Mouse (Mus musculus) gastrocnemius, postnatal 25 days (tissue): ENCODE measurements at regions not wholly inside any gene's neighbourhood (a gene's known extent, or its start where the extent isn't known, plus 50 kb on each side); places are given as distances from the start of the nearest gene placed in this dataset.

ENCODE experiments used
- DNase-seq: peaks from one replicate; pipeline ENCODE4 v3.0.0; 2022

DNA sequence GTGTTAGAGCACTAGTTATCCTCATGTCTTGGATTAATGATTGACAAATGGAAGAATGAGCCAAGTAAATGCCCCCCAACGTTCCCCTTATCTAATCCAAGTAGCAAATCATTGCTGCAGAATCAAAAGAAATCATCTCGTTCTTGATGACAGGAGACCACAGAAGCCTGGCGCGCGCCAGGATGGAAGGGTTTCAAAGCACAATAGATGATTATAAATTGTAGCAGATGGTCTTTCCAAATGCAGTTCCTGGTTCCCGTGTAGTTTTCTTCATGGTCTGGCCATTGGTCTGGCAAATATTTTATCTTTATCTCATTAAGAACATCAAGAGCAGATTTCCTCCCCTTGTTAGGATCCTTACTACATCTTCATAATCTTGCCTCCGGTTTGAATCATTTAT, 721.8 kb upstream of the Auts2 start:
- no peak for DNase-seq

DNA sequence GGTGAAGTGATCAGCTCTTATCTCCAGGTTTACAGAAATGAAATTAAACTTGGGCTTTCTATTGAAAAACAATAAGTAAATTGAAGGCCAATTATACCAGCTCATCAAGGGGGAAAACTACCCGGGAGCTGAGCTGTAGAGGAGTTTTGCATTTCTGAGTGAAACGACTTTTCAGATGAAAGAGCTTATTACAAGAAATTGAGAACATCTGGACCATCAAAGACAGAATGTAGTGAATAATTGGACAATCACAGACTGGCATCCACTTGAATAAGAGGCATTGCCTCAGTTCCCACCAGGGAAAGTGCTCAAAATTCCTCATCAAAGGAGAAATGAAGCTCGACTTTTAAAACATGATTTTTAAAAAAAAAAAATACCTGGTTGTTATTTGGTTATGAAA, 675.7 kb upstream of the Auts2 start:
- DNase-seq: no peak

DNA sequence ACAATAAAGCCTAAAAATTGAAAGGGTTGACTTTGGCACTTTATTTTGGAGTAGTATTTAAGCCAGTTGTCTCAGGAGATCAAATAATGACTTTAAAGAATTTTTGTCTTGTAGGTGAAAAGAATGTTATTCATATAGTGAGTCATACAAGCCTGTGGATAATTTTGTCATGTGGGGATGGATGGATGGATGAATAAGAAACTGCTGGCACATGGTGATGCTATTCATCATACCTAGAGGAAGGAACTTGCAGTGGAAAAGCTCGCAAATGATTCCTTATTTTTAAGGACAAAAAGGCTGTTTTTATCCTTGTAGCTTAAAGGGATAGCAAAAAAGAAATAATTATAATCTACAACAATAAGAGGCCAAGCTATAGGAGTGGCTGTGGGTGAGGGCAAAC, 655.4 kb upstream of the Auts2 start:
- DNase-seq: no peak

DNA sequence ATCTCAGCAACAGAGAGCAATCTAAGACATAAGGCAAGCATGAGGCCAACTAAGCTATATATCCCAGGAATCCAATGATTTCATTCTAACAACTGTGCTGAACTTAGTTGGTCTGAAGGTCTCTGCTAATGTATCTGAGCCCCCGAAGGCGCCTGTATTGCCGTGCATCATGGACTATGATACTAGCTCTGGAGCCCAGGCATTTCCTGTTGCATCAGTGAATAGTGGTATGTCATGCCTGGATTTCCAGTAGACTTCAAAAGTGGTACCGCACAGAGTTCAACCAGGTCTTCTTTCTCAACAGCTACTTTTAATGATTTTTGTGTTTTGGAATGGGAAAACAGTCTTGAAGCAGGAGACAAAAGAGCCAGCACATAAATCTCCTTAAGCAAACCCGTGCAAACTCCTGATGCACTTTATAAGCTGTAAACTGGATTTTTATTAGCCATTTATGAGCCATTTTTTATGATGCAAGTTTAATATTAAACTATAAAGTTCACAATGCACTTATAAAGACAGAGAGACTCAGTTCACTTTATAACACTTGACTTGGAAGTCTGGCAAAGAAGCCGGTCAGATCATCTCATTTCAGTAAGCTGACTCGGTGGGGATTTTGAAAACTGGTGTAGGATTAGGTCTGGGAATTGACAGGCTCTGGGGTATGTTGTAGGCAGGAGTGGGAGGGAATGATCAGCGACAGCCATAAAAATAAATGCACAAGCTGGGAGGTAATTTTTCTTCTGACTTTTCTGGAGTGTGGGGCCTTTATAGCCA, 646.8 kb upstream of the Auts2 start:
- DNase-seq: no peak

DNA sequence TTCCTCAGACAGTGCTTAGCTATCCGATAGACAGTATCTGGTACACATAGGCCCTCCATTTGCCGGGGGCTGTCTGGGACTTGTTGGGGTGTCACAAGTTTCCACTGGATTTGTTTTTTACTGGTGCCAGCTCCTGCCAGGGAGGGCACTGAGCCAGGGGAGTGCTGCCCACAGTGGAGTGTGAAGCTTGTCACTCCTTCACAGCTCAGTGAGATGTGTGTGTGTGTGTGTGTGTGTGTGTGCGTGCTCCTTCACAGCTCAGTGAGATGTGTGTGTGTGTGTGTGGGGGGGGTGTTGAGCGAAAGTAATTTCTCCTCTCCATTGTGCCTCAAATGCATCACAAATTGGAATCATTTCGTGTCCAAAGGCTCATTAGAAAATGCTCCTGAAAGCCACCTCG, 632.5 kb upstream of the Auts2 start:
- DNase-seq: no peak

DNA sequence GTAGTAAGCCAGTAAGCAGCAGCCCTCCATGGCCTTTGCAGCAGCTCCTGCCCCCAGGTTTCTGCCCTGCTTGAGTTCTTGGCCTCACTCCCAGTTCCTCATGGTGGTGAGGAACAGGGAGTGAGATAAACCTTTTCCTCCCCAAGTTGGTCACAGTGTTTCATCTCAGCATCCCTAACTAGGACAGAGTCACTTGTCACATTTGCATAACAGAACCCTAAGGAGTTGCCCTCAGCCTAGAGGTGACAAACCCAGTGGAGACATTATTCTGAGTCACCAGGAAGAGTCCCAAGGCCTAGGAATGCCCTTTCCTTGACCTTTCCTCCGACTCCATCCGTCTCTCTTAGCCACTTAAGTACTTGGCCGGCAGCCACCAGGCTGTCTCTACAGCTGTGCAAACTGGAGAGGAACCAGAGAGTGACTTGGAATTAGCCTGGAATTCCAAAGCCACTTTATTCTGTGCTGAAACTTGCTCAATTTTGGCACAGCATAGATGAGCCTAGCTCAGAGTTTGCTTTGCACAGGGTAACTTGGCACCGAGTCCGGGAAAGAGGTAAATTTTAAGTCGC, 630.1 kb upstream of the Auts2 start:
- peak; percentile 79 for DNase-seq

DNA sequence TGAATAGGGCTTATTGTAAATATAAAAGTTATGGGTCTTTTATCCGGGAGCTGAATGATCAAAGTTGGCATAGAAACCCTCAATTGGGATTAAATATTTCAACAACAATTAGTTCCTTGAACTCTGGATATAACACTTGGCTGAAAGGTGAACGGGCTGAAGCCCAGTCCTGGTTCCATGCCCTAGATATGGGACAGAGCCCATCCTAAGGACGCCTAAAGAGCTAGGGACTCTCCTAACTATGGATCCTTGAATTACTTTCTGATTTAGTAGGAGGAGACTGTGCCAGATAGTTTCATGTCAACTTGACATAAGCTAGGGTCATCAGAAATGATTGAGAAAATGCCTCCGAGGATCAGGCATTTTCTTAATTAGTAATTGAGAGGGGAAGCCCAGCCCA, 629.5 kb upstream of the Auts2 start:
- DNase-seq: no peak

DNA sequence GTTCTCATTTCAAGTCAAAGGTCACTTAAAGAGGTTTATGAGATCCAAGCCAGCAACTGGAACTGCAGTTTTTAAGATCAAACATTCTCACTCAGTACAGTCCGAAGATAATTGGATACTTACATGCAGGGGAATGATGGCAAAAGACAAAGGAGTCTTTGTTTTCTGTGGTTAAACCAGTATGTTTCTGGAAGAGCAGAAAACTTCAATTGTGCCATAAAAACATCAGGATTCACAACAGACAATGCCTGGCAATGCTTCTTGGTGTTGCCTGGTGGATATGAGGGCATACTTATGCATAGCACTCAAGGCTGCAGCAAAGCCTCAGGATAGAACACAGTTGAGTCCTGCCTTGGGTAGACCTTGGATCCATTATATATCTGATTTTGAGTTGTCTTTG, 628.1 kb upstream of the Auts2 start:
- no peak for DNase-seq

DNA sequence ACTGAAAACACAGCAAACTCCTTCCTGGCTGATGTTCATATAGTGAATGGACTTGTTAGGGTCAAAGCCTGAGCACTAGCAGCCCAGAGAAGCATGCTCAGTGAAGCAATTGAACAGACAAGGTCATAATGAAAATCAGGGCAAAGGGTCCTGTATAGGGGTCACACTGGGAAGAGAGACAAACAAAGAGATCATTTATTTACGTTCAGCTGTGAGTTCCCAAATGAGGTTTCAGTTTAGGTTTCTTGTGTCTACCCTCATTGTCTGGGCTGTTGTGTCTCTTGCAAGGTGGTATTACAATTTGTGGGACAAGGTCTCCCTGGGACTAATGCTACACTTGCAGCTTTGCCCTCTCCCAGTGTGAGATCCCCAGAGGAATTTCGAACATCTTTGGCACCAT, 624.4 kb upstream of the Auts2 start:
- DNase-seq: no peak

DNA sequence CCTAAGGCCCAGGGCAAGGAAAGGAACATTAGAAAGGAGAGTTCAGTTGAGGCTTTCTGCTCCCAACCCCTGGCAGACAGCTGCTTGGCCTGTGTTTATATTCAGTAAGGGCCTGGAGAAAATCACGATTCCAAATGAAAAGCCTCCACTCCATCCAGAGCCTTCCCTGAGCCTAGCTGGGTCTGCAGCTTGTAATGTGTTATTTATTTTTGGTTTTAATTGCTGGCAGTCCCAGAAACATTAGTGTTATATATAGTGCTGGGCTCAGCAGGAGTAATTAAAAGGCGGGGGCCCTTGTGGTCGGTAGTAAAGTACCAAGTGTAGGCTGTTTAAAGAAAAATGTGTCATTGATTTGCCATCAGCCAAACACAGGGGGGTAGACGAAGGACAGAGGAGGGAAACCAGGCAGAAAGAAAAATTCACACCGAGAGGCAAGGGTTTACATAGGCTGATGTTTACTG, 623.9 kb upstream of the Auts2 start:
- DNase-seq: no peak

DNA sequence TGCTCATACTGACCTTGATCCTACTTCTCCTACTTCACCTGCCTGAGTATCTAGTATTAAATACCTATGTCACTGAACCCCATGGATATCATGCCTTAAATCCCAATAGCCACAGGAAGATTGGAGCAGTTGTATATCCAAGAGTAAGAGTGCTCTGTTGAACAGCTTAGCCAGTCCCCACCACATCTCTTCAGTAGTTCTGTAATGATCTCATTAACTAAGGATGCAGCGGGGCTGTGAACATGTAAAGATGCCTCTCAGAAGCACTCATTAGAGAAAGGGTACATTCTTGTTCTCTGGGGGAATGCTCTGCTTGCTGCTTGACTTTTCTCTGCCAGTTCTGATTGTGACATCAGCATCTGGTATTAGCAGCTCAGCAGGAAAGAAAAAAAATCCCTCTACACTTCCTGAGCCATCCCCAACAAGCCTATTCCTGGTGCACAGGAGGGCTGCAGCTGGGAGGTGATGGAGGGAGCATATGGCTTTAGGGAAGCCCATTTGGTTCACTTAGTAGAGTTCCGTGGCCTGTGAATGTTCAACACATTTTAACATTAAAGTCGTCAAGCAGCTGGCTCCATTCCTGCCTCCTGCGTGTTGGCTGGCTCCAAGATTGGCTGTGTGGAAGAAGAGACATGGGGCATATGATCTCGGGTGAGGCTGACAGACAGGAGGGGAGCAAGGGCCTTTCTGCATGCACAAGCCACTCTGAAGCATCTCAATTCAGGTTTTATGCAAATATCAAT, 613.1 kb upstream of the Auts2 start:
- no peak for DNase-seq

DNA sequence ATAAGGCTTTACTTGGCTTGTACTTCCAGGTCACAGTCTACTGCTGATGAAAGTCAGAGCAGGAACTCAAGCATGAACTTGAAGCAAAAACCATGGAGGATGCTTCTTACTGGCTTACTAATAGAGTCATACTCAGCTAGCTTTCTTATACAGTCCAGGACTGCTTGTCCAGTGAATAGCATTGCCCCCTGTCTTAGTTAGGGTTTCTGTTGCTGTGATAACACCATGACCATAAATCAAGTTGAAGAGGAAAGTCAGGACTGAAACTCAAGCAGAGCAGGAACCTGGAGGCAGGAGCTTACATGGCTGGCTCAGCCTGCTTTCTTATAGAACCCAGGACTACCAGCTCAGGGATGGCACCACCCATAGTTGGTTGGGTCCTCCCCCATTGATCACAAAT, 602.9 kb upstream of the Auts2 start:
- no peak for DNase-seq

DNA sequence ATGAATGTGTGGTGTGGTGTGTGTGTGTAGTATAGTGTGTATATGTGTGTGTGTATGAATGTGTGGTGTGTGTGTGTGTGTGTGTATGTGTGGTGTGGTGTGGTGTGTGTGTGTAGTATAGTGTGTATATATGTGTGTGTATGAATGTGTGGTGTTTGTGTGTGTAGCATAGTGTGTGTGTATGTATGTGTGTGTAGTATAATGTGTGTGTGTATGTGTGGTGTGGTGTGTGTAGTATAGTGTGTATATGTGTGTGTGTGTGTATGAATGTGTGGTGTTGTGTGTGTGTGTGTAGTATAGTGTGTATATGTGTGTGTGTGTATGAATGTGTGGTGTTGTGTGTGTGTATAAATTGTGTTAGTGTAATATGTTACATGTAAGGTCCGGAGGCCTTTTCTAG, 600.5 kb upstream of the Auts2 start:
- DNase-seq: no peak

DNA sequence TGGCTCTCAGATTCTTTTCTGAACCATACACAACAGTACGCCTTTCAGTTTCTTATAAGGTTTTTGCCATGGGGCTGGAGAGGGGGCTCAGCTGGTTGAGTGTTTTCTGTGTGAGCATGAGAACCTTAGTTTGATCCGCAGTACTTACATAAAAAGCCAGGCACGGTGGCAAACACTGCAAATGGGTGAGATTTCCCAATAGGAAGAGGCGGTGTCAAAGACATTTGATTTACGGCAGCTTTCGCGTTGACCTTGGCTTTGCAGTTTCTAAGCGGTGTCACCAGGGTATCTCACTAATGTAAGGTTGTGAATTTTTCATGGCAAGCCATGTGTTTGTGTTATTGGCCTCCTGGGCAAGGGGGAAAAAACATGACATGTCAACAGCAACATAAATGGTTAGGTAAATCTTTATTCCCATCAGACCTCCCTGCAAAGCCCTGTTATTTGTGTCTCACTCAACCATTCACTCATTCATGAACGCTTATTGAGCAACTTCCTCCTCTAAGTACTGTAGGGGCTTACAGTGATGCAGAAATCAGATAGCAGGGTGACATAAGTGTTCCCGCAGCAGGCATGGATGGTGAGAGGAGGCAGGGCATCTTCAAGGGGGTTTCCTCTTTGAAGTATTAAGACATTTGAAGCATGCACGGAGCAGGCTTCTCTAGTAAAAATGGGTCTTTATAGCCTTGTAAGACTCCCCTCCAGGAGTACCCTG, 599.4 kb upstream of the Auts2 start:
- DNase-seq: no peak

DNA sequence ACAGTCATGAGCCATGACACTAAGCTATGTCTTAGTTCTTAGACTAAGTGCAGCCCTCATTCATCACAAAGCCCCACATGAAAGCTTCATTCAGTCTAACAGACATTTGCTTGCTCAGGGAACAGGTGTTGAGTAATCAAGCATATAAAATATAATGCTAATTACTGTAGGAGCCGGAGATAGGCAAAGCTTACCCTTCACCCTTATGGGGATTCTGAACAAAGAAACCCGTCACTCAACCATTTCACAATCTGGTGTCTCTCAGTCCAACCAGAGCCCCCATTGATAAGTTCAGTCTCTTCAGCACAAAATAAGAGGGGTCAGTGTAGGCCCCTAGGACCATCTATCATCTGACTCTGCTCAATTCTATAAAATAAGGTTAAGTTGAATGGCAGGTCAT, 587.9 kb upstream of the Auts2 start:
- no peak for DNase-seq

DNA sequence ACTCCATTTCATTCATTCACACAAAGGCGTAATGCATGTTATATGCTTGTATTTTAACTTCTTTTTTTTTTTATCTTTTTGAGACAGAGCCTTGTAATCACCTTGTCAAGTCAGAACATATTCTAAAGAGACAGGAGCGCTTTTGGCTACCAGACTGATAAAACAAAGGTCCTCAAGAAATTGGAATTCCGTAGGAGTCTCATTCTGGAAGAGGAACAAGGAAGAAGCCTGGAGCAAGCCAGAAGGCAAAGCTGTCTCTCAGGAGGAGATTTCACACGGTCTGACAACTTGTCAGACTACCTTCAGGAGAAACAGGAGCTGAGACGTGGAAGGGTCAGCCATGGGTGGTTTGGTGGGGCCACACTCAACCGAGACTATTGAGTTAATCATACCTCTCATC, 587.2 kb upstream of the Auts2 start:
- no peak for DNase-seq

DNA sequence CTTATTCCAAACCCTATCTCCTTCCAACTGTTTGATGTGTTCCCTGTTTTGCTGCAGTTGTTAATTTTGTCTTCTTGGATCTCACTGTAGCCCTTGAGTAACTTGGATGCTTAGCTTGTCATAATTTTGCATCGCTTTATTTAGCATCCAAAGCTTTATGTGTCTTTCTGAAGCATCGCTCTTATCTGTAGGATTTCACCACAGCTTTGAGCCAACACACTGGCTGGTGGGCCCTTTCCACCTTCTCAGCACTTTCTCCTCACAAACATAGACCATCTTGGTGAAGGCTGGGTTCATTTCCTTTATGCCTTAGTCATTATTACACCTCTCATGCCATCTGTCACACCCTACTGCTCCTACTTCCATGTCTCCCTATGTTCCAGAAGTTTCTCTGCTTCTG, 581.1 kb upstream of the Auts2 start:
- no peak for DNase-seq

DNA sequence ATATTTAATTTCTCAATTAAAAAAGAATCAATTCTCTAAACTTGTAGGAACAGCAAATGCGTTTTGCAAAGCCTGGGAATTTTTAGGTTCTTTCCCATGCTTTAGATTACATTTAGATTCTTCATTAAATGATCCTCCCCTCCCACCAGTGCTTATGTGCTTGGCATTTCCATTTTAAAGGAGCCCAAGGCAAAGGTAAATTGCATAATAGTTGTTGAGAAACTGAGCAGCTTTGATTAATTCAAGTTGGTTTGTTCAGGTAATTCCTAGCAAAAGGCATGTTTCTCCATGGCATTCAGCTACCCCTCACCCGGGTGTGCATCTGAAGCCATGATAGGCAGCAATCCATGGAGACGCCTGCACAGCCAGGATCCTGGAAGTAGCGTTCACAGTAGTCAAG, 570.8 kb upstream of the Auts2 start:
- no peak for DNase-seq

DNA sequence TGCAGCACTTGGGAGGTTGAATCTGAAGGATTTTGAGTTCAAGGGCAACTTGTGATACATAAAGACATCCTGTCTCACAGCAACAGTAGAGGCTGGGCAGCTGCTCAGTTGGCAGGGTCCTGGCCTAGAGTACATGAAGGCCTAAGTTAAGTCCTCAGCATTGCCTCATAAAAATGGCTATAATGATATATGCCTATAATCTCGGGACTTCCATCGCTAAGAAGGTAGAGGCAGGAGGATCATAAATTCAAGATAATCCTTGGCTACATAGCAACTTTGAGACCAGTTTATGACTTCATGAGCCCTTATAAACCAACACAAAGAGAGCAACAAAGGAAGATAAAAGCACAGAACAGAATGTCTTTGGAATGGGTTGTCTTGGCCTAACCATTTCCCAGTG, 570.0 kb upstream of the Auts2 start:
- DNase-seq: no peak

DNA sequence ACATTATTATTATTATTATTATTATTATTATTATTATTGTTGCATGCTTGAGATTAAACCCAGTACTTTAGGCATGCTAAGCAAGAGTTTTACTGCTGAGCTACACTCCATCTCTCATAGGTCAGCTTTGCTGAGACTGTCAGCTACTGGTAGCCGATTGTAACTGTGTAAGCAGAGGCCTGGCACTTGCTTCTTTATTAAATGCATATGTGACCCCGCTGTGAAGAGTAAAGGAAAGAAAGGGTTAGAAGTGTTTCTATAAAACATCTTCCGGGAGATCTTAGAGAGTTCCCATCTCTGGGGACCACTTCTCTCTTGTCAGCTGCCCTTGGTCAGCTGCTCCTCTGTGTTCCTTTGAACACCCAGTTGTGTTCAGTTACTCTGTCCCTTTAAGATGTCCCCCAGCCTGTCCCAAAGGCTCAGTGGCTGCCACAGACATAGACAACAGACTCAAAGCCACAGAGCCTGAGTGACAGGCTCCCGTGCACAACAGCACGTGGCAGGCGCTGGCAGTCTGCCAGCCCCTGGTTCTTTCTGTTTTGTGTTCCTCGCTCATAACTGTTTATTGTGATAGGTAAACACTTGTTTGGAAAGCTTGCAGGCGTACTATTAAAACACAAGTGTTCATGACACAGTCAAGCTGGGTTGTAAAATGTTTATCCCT, 563.7 kb upstream of the Auts2 start:
- no peak for DNase-seq

DNA sequence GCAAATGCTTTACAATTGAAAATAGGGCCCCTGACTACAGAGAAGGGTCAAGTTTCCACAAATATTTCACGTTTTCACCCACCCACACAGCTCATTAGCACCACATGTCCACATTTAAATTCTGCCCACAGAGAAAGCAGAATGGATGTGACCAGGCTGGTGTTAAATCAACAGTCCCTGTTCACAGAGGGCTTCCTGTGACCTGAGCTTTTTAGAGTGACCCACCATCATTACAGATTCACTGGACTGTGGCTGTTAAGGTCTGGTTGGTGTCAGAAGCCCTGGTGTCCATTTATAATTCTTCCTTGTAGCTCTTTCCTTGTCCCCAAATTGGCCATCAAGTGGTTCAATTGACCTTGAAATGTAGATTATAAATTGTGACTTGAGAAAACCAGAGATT, 553.2 kb upstream of the Auts2 start:
- no peak for DNase-seq

DNA sequence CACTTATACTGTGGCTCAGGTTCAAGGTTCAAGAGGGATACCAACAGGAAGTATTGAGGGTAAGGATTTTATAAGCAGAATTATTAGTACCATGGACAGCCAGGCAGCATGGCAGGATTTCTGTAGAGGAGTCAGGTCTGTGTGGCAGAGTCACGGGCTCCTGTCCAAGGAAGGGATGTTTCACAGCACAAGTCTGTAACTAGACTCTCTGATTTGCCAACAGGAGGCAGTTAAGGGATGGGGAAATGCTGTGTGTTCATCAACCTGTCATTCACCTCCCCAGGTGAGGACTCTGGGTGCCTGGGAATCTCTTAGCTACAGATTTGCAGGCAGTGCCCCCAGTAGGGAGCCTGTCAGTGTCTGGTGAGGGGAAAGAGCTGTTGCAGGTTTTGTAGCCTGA, 541.7 kb upstream of the Auts2 start:
- DNase-seq: no peak

DNA sequence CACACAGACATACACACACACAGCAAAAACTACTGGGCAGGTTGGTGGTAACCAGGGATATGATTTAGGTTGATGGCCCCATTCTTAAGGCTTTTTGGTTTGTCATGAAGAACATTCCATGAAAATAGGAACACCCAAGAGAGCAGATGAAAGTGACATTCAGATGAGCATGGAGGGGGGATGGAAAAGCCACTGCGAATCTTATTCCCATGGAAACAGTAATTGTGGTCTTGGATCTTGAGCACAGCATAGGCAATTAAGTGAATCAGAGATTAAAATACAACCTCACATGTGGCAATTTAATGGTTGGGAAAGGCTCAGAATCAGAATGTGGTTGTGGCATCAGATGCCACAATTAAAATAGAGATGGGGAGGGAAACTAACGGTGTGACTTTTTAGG, 537.6 kb upstream of the Auts2 start:
- DNase-seq: no peak
